Mouse (Mus musculus): ENCODE measurements at regions not wholly inside any gene's neighbourhood (a gene's known extent, or its start where the extent isn't known, plus 50 kb on each side); places are given as distances from the start of the nearest gene placed in this dataset.

- Histone ChIP-seq H3K27ac (no peak overlapping the region), H3K4me3 (replicated peaks; ENCODE audit: low read length) (no peak overlapping the region), H3K27me3 (ENCODE audit: control insufficient read depth, insufficient read depth, low read length) (0 out of 2 replicates have a peak, but pooled peaks cover 7% of the 10 kb centered on the region), H3K4me1 (replicated peaks; ENCODE audit: control insufficient read depth, insufficient read depth, low read length) (no peaks in the 10 kb centered on the region), H3K9me3 (ENCODE audit: control insufficient read depth, low read length) (no peaks in the 10 kb centered on the region), H3K36me3 (replicated peaks; ENCODE audit: control insufficient read depth, insufficient read depth) (no peaks in the 10 kb centered on the region), H3K4me2 (replicated peaks) (no peak overlapping the region), H3K9ac (no peak overlapping the region)
- 26% methylated on average over 3 of the region's 3 CpGs for WGBS
- ATAC-seq (ENCODE audit: low FRiP score) (no peak), DNase-seq (ENCODE audit: low spot score) (peak; percentile 50)
These were observed 412.7 kb upstream of the Tbc1d2b start for GRCm38 (mm10) chr9:90683319-90683718.

GRCm38 (mm10) chr9:90690066-90690465, 419.5 kb upstream of the Tbc1d2b start:
- Histone ChIP-seq H3K27me3 (ENCODE audit: control insufficient read depth, insufficient read depth, low read length) (peaks cover 33% of the 10 kb centered on the region), H3K36me3 (replicated peaks; ENCODE audit: control insufficient read depth, insufficient read depth) (no peaks in the 10 kb centered on the region), H3K27ac (peak overlapping the region; percentile 10; the same call in 1 of the 2 replicates), H3K4me3 (replicated peaks; ENCODE audit: low read length) (no peak overlapping the region), H3K4me2 (replicated peaks) (0 out of 2 replicates have a peak overlapping the region, but pooled peaks have one; percentile 4), H3K4me1 (replicated peaks; ENCODE audit: control insufficient read depth, insufficient read depth, low read length) (0 out of 2 replicates have a peak, but pooled peaks cover 5% of the 10 kb centered on the region), H3K9me3 (ENCODE audit: control insufficient read depth, low read length) (no peaks in the 10 kb centered on the region), H3K9ac (no peak overlapping the region)
- WGBS = 58% methylated on average over 12 of the region's 12 CpGs
- ATAC-seq (ENCODE audit: low FRiP score) (no peak), DNase-seq (ENCODE audit: low spot score) (no peak)

- no peak overlapping the region for H3K4me2 ChIP-seq (replicated peaks)
- H3K36me3 ChIP-seq (replicated peaks; ENCODE audit: control insufficient read depth, insufficient read depth) = no peaks in the 10 kb centered on the region
- no peak for ATAC-seq (ENCODE audit: low FRiP score)
- H3K27ac ChIP-seq = no peak overlapping the region
- H3K27me3 ChIP-seq (ENCODE audit: control insufficient read depth, insufficient read depth, low read length) = peaks cover 41% of the 10 kb centered on the region
- no peak overlapping the region for H3K9ac ChIP-seq
- H3K4me1 ChIP-seq (replicated peaks; ENCODE audit: control insufficient read depth, insufficient read depth, low read length) = 0 out of 2 replicates have a peak, but pooled peaks cover 5% of the 10 kb centered on the region
- no peaks in the 10 kb centered on the region for H3K9me3 ChIP-seq (ENCODE audit: control insufficient read depth, low read length)
- H3K4me3 ChIP-seq (replicated peaks; ENCODE audit: low read length) = no peak overlapping the region
- no peak for DNase-seq (ENCODE audit: low spot score)
These were observed 420.5 kb upstream of the Tbc1d2b start for GRCm38 (mm10) chr9:90691137-90691536.

- ATAC-seq (ENCODE audit: low FRiP score) = peak; percentile 49; the same call in 1 of the 2 replicates
- Histone ChIP-seq H3K4me1 (replicated peaks; ENCODE audit: control insufficient read depth, insufficient read depth, low read length) (0 out of 2 replicates have a peak, but pooled peaks cover 5% of the 10 kb centered on the region), H3K27me3 (ENCODE audit: control insufficient read depth, insufficient read depth, low read length) (peaks cover 37% of the 10 kb centered on the region), H3K9ac (no peak overlapping the region), H3K36me3 (replicated peaks; ENCODE audit: control insufficient read depth, insufficient read depth) (no peaks in the 10 kb centered on the region), H3K9me3 (ENCODE audit: control insufficient read depth, low read length) (no peaks in the 10 kb centered on the region), H3K4me2 (replicated peaks) (0 out of 2 replicates have a peak overlapping the region, but pooled peaks have one; percentile 23), H3K27ac (peak overlapping the region; percentile 84), H3K4me3 (replicated peaks; ENCODE audit: low read length) (no peak overlapping the region)
- DNase-seq (ENCODE audit: low spot score) = peak; percentile 55
- 21% methylated on average over 12 of the region's 12 CpGs for WGBS
These were observed 421.4 kb upstream of the Tbc1d2b start for GRCm38 (mm10) chr9:90691676-90692661.

- Histone ChIP-seq H3K9ac (peak overlapping the region; percentile 52; the same call in 1 of the 2 replicates), H3K4me2 (replicated peaks) (peak overlapping the region; percentile 23), H3K36me3 (replicated peaks; ENCODE audit: control insufficient read depth, insufficient read depth) (no peaks in the 10 kb centered on the region), H3K27me3 (ENCODE audit: control insufficient read depth, insufficient read depth, low read length) (peaks cover 44% of the 10 kb centered on the region), H3K27ac (peak overlapping the region; percentile 84), H3K9me3 (ENCODE audit: control insufficient read depth, low read length) (no peaks in the 10 kb centered on the region), H3K4me1 (replicated peaks; ENCODE audit: control insufficient read depth, insufficient read depth, low read length) (0 out of 2 replicates have a peak, but pooled peaks cover 5% of the 10 kb centered on the region), H3K4me3 (replicated peaks; ENCODE audit: low read length) (no peak overlapping the region)
- 7% methylated on average over 9 of the region's 9 CpGs for WGBS
- DNase-seq (ENCODE audit: low spot score) (peak; percentile 67), ATAC-seq (ENCODE audit: low FRiP score) (peak; percentile 88)
These were observed 422.5 kb upstream of the Tbc1d2b start for GRCm38 (mm10) chr9:90693031-90693671.

GRCm38 (mm10) chr9:90694051-90694645, 423.5 kb upstream of the Tbc1d2b start:
- DNase-seq (ENCODE audit: low spot score) (peak; percentile 55), ATAC-seq (ENCODE audit: low FRiP score) (no peak)
- no peak overlapping the region for H3K4me3 ChIP-seq (replicated peaks; ENCODE audit: low read length)
- H3K4me2 ChIP-seq (replicated peaks) = peak overlapping the region; percentile 32
- peak overlapping the region; percentile 84 for H3K27ac ChIP-seq
- H3K4me1 ChIP-seq (replicated peaks; ENCODE audit: control insufficient read depth, insufficient read depth, low read length) = 0 out of 2 replicates have a peak, but pooled peaks cover 5% of the 10 kb centered on the region
- peaks cover 44% of the 10 kb centered on the region for H3K27me3 ChIP-seq (ENCODE audit: control insufficient read depth, insufficient read depth, low read length)
- H3K9me3 ChIP-seq (ENCODE audit: control insufficient read depth, low read length) = no peaks in the 10 kb centered on the region
- peak overlapping the region; percentile 52 for H3K9ac ChIP-seq
- WGBS = 38% methylated on average over 13 of the region's 13 CpGs
- no peaks in the 10 kb centered on the region for H3K36me3 ChIP-seq (replicated peaks; ENCODE audit: control insufficient read depth, insufficient read depth)

GRCm38 (mm10) chr9:90695693-90696092, 425.1 kb upstream of the Tbc1d2b start:
- Histone ChIP-seq H3K9me3 (ENCODE audit: control insufficient read depth, low read length) (no peaks in the 10 kb centered on the region), H3K4me2 (replicated peaks) (no peak overlapping the region; the same call in 1 of the 2 replicates), H3K4me1 (replicated peaks; ENCODE audit: control insufficient read depth, insufficient read depth, low read length) (peaks cover 9% of the 10 kb centered on the region), H3K9ac (no peak overlapping the region), H3K36me3 (replicated peaks; ENCODE audit: control insufficient read depth, insufficient read depth) (no peaks in the 10 kb centered on the region), H3K27ac (0 out of 2 replicates have a peak overlapping the region, but pooled peaks have one; percentile 38), H3K4me3 (replicated peaks; ENCODE audit: low read length) (no peak overlapping the region), H3K27me3 (ENCODE audit: control insufficient read depth, insufficient read depth, low read length) (peaks cover 44% of the 10 kb centered on the region)
- 67% methylated on average over 7 of the region's 7 CpGs for WGBS
- ATAC-seq (ENCODE audit: low FRiP score) (no peak), DNase-seq (ENCODE audit: low spot score) (no peak)

- Histone ChIP-seq H3K4me3 (replicated peaks; ENCODE audit: low read length) (no peak overlapping the region), H3K9me3 (ENCODE audit: control insufficient read depth, low read length) (no peaks in the 10 kb centered on the region), H3K9ac (no peak overlapping the region; the same call in 1 of the 2 replicates), H3K27ac (peak overlapping the region; percentile 70), H3K4me2 (replicated peaks) (peak overlapping the region; percentile 28), H3K4me1 (replicated peaks; ENCODE audit: control insufficient read depth, insufficient read depth, low read length) (peaks cover 13% of the 10 kb centered on the region), H3K27me3 (ENCODE audit: control insufficient read depth, insufficient read depth, low read length) (peaks cover 44% of the 10 kb centered on the region), H3K36me3 (replicated peaks; ENCODE audit: control insufficient read depth, insufficient read depth) (no peaks in the 10 kb centered on the region)
- 53% methylated on average over 11 of the region's 11 CpGs for WGBS
- ATAC-seq (ENCODE audit: low FRiP score) (peak; percentile 37; the same call in 1 of the 2 replicates), DNase-seq (ENCODE audit: low spot score) (peak; percentile 44)
These were observed 426.8 kb upstream of the Tbc1d2b start for GRCm38 (mm10) chr9:90697279-90698000.
